Mouse (Mus musculus) neural tube, embryonic 12.5 days (tissue): ENCODE measurements around the gene Tchp. TPM values are rescaled to one million over a fixed set of nuclear protein-coding genes. Genes with fewer than 3 reads are reported as not detected.

Experiments
- ATAC-seq: fragments of 200-750 bp; cut with Nextera tagmentation; 2 replicates; pipeline ENCODE4 v1.8.0; 2017; ENCODE audit warnings: low read depth, mild to moderate bottlenecking, moderate TSS enrichment, moderate library complexity; ENCODE audit not compliant: low FRiP score
- H3K27ac ChIP-seq: fragments of 300-500 bp; sonication (generic); 2 replicates; pipeline ENCODE4 v1.5.1; 2016
- H3K27me3 ChIP-seq: fragments of 300-500 bp; sonication (generic); replicated peaks from 2 replicates; pipeline ENCODE4 v1.6.1; 2016; ENCODE audit warnings: mild to moderate bottlenecking
- H3K36me3 ChIP-seq: fragments of 300-500 bp; sonication (generic); 2 replicates; pipeline ENCODE4 v1.6.1; 2016; ENCODE audit warnings: mild to moderate bottlenecking
- H3K4me1 ChIP-seq: fragments of 300-500 bp; sonication (generic); 2 replicates; pipeline ENCODE4 v1.6.1; 2016
- H3K4me2 ChIP-seq: fragments of 300-500 bp; sonication (generic); replicated peaks from 2 replicates; pipeline ENCODE4 v1.6.1; 2016; ENCODE audit warnings: mild to moderate bottlenecking
- H3K4me3 ChIP-seq: fragments of 300-500 bp; sonication (generic); 2 replicates; pipeline ENCODE4 v1.5.1; 2016
- H3K9ac ChIP-seq: fragments of 300-500 bp; sonication (generic); 2 replicates; pipeline ENCODE4 v1.6.1; 2016; ENCODE audit warnings: mild to moderate bottlenecking
- H3K9me3 ChIP-seq: fragments of 300-500 bp; sonication (generic); 2 replicates; pipeline ENCODE4 v1.6.1; 2016; ENCODE audit warnings: mild to moderate bottlenecking
- WGBS: fragments of 180-500 bp; shearing (Covaris S2); methylation state at CpG from one replicate; pipeline ENCODE4 v1.1.7; 2016; 5-methylcytosine and 5-hydroxymethylcytosine counted together
- polyA plus RNA-seq: library from polyadenylated mRNA; unstranded; fragments of >200 nt; fragmentation: Nextera tagmentation; extraction: Ambion mirVana; gene quantifications from 2 replicates; pipeline ENCODE4 v1.2.1, GENCODE M21; 2016

Gene Tchp
- polyA plus RNA-seq, result 20.4 and 23.4 TPM in 2 replicates

DNA sequence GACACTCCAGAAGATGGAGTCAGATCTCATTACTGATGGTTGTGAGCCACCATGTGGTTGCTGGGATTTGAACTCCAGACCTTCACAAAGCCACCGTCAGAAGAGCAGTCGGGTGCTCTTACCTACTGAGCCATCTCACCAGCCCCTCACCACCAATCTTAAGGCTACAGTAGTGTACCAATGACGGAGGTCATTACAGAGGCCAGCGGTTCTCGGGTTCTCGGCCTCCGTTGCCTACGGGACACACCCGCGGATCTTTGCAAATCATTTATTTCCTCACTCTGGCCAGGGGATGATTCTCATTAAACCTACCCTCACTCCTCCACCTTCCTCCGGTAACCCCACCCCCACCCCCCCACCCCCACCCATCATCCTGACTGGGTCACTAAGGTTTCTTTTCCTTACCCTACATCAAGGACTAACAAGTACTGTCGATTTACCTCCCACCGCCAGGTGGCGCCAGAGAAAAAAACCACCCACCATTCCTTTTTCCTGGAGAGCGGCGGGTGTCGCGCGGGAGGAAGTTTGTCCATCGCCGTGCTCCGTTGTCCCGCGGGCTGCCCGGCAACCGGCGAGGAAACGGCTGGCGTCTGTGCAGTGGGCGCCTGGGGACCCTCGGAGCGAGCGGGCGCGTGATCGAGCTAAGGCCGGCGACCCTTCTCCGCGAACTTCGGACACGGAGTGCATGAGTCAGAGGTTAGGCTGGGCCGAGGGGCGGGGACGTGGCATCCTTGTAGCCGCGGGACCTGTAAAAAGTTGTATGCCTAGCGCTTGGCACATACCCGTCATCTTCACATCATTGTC is at the start of gene Tchp:
TSS of gene Tchp (plus strand) at position 496 of the 804 bp plus-strand sequence.
- peaks cover 9% of the 10 kb centered on the region for H3K4me1 ChIP-seq
- WGBS, result 3% methylated on average over 49 of the region's 49 CpGs
- peak; percentile 80 for ATAC-seq

GRCm38 (mm10) chr5:114658255-114658654 is 49.3 kb upstream of the Tchp start, which contains the start of gene Trpv4:
Trpv4 (minus strand) TSS chr5:114658421.
- ATAC-seq, result no peak
- no peaks in the 10 kb centered on the region for H3K9me3 ChIP-seq
- no peaks in the 10 kb centered on the region for H3K36me3 ChIP-seq
- peak within 1 kb of the TSS; percentile 38 for H3K4me3 ChIP-seq
- 0 out of 2 replicates have a peak within 1 kb of the TSS, but pooled peaks have one; percentile 26 for H3K9ac ChIP-seq
- H3K4me1 ChIP-seq, result peaks cover 9% of the 10 kb centered on the region
- no peak within 1 kb of the TSS for H3K27ac ChIP-seq
- peaks cover 50% of the 10 kb centered on the region for H3K27me3 ChIP-seq
- peak within 1 kb of the TSS; percentile 73 for H3K4me2 ChIP-seq
- 1% methylated on average over 43 of the region's 47 CpGs for WGBS

More for the DNA sequence above, at the start of gene Tchp:
- Histone ChIP-seq H3K9me3 (no peaks in the 10 kb centered on the region), H3K27me3 (no peaks in the 10 kb centered on the region), H3K36me3 (peaks cover 30% of the 10 kb centered on the region), H3K4me3 (peak within 1 kb of the TSS; percentile 79), H3K4me2 (peak within 1 kb of the TSS; percentile 70), H3K9ac (peak within 1 kb of the TSS; percentile 69), H3K27ac (no peak within 1 kb of the TSS)

- peaks cover 40% of the 10 kb centered on the region for H3K27me3 ChIP-seq
- H3K27ac ChIP-seq, result no peak overlapping the region
- H3K36me3 ChIP-seq, result no peaks in the 10 kb centered on the region
- no peak overlapping the region for H3K9ac ChIP-seq
- no peaks in the 10 kb centered on the region for H3K9me3 ChIP-seq
- H3K4me2 ChIP-seq, result no peak overlapping the region
- H3K4me3 ChIP-seq, result no peak overlapping the region
- 78% methylated on average over 6 of the region's 6 CpGs for WGBS
- no peak for ATAC-seq
- peaks cover 11% of the 10 kb centered on the region for H3K4me1 ChIP-seq
Measured at GRCm38 (mm10) chr5:114661029-114661428, 46.5 kb upstream of the Tchp start.

DNA sequence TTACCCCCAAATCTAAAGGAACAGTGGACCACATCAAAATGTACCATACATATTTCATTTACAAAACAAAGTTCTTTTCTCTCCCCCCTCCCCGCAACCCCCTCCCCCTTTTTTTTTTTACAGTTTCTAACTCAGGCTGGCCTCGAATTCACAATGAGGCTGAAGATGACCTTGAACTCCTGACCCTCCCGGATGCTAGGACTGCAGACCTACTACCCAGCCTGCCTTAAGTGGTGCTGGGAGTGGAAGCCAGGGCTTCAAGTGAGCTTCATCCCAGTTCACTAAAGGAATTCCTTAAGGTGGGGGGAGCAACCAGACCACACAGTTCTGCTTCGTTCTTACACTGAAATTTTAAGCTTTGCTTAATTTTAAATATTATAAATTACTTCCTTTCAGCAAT is 43.4 kb upstream of the Tchp start:
- Histone ChIP-seq H3K9ac (no peak overlapping the region), H3K4me1 (0 out of 2 replicates have a peak, but pooled peaks cover 2% of the 10 kb centered on the region), H3K27ac (no peak overlapping the region), H3K36me3 (no peaks in the 10 kb centered on the region), H3K4me3 (no peak overlapping the region), H3K9me3 (no peaks in the 10 kb centered on the region), H3K27me3 (peaks cover 9% of the 10 kb centered on the region), H3K4me2 (no peak overlapping the region)
- ATAC-seq, result no peak
- WGBS, result 79% methylated on average over 4 of the region's 4 CpGs

DNA sequence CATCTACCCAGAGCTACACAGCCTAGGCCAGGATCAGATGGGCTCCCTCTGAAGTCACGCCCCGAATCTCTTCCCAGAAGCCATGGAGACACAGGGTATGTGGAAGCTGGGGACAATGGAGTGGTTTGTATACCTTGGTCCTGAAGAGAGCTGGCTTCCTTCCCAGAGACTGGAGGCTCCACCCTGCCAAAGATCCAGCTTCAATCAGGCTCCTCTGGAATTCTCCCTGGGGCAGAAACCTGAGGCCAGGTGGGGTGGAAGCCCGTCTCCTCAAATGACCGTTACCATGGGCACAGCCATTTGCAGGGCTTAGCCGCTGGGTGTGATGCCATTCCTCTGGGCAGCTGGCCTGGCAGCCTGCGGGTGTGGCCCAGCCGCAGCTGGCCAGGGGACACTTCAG is 42.8 kb upstream of the Tchp start:
- peaks cover 3% of the 10 kb centered on the region for H3K27me3 ChIP-seq
- H3K9ac ChIP-seq, result no peak overlapping the region
- H3K27ac ChIP-seq, result no peak overlapping the region
- H3K4me3 ChIP-seq, result no peak overlapping the region
- H3K9me3 ChIP-seq, result no peaks in the 10 kb centered on the region
- 0 out of 2 replicates have a peak, but pooled peaks cover 2% of the 10 kb centered on the region for H3K4me1 ChIP-seq
- H3K36me3 ChIP-seq, result no peaks in the 10 kb centered on the region
- H3K4me2 ChIP-seq, result no peak overlapping the region
- WGBS, result 81% methylated on average over 7 of the region's 7 CpGs
- no peak for ATAC-seq

DNA sequence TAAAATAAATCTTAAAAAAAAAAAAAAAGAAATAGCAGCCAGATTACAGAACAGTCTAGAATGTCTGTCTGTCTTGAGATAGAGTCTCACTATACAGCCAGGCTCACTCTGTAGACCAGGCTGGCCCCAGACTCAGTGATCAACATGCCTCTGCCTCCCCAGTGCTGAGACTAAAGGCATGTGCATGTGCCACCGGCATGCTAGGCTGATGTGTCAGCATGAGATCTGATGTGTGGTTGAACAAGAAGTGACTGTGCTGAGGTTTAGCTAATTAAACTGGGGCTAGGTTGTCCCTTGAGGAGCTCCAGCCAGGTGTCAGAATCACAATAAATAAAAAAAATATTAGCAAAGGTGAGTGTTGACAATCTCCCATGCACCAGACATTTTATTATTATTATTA is 40.9 kb upstream of the Tchp start:
- Histone ChIP-seq H3K27ac (no peak overlapping the region), H3K4me1 (0 out of 2 replicates have a peak, but pooled peaks cover 2% of the 10 kb centered on the region), H3K4me2 (no peak overlapping the region), H3K27me3 (no peaks in the 10 kb centered on the region), H3K9me3 (no peaks in the 10 kb centered on the region), H3K9ac (no peak overlapping the region), H3K36me3 (no peaks in the 10 kb centered on the region), H3K4me3 (no peak overlapping the region)
- WGBS, result 72% methylated on average over 1 of the region's 1 CpGs
- no peak for ATAC-seq

DNA sequence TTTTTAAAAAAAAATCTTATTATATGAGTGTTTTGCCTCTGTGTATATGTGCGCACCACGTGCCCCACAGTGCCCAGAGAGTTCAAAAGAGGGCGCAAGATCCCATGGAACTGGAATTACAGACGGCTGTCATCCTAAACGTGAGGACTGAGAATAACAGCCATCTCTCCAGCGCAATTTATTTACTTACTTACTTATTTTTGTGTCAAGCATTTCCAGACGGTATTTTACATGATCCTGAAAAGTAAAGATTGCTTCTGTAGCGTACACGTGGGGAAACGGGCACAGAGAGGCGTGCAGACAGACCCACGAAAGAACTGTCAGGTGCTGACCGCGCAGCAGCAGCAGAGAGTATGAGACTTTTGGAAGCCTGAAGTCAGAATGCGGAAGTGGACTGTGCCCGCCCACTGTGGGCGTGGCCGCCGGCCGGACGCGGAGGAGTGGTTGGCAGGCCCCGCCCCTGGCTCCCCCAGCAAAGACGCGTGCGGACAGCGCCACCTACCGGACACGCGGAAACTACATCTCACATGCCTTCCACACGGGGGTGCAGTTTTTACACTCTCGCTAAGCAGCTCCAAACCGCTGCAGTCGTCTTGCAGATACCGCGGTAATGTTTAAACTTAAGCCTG is 40.2 kb upstream of the Tchp start:
- 0 out of 2 replicates have a peak, but pooled peaks cover 2% of the 10 kb centered on the region for H3K4me1 ChIP-seq
- 4% methylated on average over 36 of the region's 36 CpGs for WGBS
- H3K9ac ChIP-seq, result 0 out of 2 replicates have a peak overlapping the region, but pooled peaks have one; percentile 23

GRCm38 (mm10) chr5:114669014-114669413 is 38.5 kb upstream of the Tchp start:
- Histone ChIP-seq H3K9ac (no peak overlapping the region), H3K36me3 (peaks cover 6% of the 10 kb centered on the region; the same call in 1 of the 2 replicates), H3K27ac (no peak overlapping the region), H3K9me3 (no peaks in the 10 kb centered on the region), H3K4me2 (no peak overlapping the region), H3K4me1 (0 out of 2 replicates have a peak, but pooled peaks cover 2% of the 10 kb centered on the region), H3K4me3 (no peak overlapping the region), H3K27me3 (no peaks in the 10 kb centered on the region)
- WGBS, result 94% methylated on average over 5 of the region's 5 CpGs
- no peak for ATAC-seq

More for the DNA sequence above, 40.2 kb upstream of the Tchp start:
- no peaks in the 10 kb centered on the region for H3K9me3 ChIP-seq
- peak overlapping the region; percentile 59 for H3K4me2 ChIP-seq
- no peaks in the 10 kb centered on the region for H3K36me3 ChIP-seq
- peak; percentile 82 for ATAC-seq
- H3K27ac ChIP-seq, result no peak overlapping the region
- no peaks in the 10 kb centered on the region for H3K27me3 ChIP-seq
- peak overlapping the region; percentile 27; the same call in 1 of the 2 replicates for H3K4me3 ChIP-seq

DNA sequence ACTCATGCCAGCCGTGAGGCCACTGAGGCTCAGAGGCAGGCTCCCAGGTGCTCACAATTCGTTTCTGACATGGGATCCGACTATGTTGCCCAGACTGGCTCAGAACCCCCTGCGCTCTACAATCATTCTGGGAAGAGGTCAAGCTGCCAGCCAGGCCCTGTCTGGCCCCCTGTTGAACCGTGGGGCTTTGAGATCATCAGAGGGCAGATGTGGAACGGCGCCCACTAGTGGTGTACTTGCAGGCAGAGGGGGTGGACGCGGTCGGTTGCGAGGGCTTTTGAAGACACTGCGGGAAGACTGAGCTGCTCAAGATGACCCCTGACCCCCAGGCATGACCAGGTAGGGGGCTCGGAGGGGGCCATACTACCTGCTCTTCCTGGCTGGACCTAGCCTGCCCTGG is 34.4 kb upstream of the Tchp start:
- ATAC-seq, result no peak
- H3K27ac ChIP-seq, result no peak overlapping the region
- 92% methylated on average over 13 of the region's 13 CpGs for WGBS
- H3K36me3 ChIP-seq, result peaks cover 36% of the 10 kb centered on the region
- H3K9me3 ChIP-seq, result no peaks in the 10 kb centered on the region
- H3K4me2 ChIP-seq, result no peak overlapping the region
- no peaks in the 10 kb centered on the region for H3K4me1 ChIP-seq
- no peaks in the 10 kb centered on the region for H3K27me3 ChIP-seq
- H3K9ac ChIP-seq, result no peak overlapping the region
- no peak overlapping the region for H3K4me3 ChIP-seq

DNA sequence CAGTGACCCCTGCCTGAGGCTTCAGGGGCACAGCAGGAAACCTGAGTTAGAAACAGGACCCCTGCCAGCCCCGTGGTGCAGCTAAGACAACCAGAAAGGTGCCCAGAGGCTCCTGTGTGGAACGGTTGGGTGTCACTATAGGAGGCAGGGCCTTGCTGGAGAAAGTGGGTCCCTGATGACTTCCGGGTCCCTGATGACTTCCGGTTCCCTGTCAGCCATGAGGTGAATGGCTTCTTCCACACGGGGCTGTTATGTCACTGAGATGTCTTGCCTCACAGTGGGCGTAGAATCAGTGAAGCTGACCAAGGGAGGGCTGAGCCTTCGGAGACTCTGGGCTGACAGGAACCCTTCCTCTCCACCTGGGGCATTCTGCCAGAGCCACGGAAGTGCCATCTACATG is 33.0 kb upstream of the Tchp start:
- H3K36me3 ChIP-seq, result peaks cover 36% of the 10 kb centered on the region
- H3K4me2 ChIP-seq, result no peak overlapping the region
- no peaks in the 10 kb centered on the region for H3K9me3 ChIP-seq
- 86% methylated on average over 8 of the region's 8 CpGs for WGBS
- ATAC-seq, result no peak
- H3K27ac ChIP-seq, result no peak overlapping the region
- H3K4me3 ChIP-seq, result no peak overlapping the region
- no peak overlapping the region for H3K9ac ChIP-seq
- peaks cover 5% of the 10 kb centered on the region for H3K4me1 ChIP-seq
- H3K27me3 ChIP-seq, result no peaks in the 10 kb centered on the region

DNA sequence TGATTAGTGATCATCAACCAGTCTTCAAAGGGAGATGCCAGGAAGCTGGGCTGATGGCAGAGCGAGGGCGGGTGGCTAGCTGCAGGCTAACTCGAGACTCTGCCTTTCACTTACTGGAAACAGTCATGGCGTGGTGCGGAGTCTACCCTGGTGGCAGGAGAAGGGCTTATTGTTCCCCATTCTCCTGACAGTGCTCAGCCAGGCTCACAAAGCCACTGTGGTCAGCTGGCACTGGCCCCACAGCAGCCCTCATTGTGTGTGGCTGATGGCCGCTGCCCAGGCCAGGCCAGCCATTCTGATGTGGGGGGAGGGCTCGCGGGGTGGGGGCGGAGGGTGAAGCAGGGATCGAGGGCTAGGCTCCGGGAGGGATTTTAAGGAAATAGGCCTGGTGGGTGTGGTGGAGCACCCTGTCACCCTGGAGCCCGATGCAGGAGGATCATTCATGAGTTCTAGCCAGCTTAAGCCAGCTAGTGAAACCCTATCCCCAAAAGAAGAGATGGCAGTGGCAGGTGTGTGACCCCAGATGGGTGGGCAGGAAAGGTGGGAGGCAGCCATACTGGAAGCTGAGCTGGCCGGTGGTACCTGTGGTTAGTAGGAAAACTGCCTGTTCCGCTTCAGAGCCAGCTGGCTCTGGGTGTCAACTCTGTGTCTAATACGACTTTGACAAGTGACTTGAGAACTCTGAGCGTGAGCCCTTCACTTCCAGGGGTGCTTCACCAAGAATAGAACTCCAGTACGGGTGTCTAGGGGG is 27.5 kb upstream of the Tchp start:
- H3K9me3 ChIP-seq, result no peaks in the 10 kb centered on the region
- no peak for ATAC-seq
- WGBS, result 54% methylated on average over 17 of the region's 17 CpGs
- no peak overlapping the region for H3K9ac ChIP-seq
- H3K4me3 ChIP-seq, result no peak overlapping the region
- no peak overlapping the region for H3K27ac ChIP-seq
- no peaks in the 10 kb centered on the region for H3K27me3 ChIP-seq
- H3K4me2 ChIP-seq, result no peak overlapping the region
- peaks cover 21% of the 10 kb centered on the region for H3K36me3 ChIP-seq
- peaks cover 24% of the 10 kb centered on the region for H3K4me1 ChIP-seq
